Mouse (Mus musculus): Measurements from ENCODE around the gene Grm2.

The Grm2 gene

DNA sequence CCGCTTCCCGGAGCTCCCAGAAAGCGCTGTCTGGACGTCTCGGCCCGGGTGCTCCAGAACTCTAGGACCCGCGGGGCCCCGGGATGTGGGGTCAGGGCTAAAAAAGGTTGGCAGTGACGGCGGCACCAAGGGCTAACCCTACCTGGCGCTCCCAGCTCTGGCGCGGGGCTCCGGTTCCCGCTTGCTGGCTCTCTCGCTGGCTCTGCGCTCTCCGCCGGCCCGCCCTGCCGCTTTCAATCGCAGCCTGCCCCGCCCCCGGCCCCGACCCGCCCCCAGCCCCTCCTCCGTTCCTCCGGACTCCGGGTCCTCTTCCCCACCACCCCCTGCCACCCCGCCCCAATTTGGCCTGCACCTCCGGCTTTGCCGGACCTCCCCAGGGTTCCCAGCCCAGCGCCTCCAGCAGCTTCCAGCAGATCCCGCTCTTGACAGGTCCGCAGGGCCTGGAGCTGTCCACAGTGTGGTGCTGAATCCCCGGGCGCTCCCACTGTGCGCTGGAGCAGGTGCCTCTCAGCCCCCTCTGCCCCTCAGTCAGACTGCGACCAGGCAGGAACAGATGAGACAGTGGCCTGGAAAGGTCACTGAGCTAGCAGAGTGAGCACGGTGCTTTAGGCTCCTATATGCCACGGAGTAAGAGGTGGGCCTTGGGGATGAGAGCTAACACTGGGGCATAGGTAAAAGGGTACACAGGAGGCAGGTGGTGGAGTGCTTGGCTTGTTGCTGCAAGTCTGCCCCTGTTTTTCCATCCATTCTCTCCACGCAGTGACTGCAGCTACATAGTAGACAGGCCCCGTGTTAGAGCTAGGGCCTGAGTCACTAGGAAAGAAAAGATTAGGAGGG, at the start of gene Grm2:
Grm2 (minus strand) TSS at position 199 of the 837 bp plus-strand sequence.
- DNase-seq (ENCODE audit: low read depth), result peak; percentile 7

DNA sequence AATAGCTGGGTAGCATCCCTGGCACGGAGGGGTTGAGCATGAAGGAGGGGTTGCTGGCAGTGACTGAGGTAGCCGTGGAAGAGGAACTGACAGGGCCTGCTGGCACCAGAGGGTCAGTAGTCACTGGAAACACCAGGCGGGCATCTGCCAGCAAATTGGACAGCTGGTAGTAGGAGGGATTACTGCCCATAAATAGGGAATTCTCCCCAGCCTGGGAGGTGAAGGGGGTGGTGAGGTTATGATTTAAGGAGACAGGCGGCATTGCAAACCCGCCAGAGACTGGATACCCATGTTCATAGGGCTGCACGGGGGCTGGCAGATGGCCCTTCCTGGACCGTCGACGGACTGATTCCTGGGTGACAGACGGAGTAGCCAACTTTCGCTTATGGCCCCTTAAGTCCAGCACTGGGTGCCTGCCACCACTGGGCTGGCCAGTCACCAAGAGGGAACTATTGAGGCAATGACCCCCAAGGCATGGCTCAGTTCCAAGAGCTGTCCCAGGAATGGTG, 37.1 kb upstream of the Grm2 start:
- DNase-seq (ENCODE audit: low read depth), result no peak

DNA sequence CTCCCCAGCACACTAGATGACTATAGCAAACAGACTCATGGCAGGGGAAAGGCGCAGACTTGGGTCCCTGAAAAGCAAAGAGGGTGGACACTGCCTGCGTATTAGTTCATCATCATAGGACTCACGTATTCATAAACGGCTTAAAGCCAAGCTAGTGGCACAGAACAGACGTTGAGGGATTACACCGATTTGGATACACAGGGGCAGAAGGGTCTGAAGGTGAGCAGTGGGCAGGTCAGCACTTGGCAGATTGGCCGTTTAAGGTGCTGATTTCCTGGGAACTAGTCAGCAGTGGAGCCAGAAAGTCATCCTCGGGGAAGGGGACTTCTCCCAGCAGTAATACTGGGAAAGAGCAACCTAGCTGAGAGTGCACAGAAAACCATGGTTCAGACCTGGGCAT, 33.0 kb upstream of the Grm2 start:
- DNase-seq (ENCODE audit: low read depth), result no peak

DNA sequence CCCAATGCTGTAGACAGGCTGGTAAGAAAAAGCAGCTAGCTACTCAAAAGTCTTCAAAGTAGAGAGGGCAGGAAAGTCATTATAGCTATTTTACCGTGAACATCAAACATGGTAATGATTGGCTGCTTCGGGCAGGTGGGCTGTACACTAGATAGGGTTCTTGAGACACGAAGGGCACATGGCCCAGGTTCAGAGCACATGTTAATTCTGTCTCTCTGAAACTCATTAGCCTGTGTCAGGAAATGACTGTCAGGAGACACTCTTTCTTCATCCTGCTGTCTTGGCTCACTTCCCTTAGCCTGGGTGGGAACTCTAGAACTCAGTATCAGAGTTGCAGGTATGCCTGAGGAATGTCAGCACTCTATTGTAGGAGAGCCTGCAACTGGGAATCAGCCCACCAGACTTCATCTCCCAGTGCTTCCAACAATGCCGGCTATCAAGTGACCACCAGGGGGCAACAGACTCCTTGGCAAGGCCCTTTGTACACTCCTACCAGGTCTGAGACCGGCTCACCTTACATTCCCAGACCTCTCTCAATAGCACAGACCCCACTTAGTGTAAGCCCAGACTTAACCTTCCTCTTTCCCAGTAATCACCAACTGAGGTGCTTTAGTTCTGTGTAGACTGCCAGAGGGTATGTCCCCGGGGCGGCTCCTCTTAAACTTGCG, 31.2 kb upstream of the Grm2 start:
- no peak for DNase-seq (ENCODE audit: low read depth)

DNA sequence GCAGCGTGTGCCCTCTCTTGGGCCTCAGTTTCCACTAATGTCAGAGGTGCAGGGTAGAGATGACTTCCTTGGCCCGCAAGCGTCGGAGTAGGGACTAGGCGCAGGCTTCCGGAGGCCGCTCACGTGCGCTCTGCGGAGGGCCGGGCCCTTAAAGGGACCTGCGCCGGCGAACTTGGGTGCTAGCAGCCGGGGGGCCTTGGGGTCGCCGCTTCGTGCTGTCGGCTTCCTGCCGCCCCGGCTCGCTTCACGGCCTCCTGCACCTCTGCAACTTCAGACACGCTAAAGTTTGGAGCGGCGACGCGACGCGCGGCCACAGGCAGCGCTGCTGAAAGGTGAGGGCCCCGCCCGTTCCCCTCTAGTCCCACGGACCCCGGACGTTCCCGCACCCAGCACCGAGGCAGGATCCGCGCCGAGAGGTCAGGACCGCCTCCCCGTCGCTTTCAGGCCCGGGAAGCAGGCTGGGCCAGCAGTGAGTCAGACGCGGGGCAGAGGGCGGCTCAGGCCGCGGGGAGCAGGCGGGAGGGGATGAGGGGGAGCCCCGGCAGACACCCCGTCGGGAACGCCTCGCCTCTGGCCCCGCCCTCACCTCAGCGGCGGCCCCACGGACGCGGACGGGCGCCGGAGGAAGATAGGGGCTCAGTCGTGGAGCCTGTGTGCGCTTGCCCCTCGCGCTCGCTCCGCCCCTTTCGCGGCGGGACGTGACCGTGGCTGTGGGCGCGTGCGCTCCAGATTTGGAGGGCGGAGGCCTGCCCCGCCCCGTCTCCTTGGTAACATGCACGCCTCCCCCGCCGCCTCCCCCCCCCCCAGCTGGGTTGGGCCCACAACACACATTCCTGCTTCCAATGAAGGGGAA, 29.6 kb upstream of the Grm2 start, which contains the start of gene Tex264:
Tex264 (minus strand) TSS at position 679 of the 853 bp plus-strand sequence.
- peak; percentile 57 for DNase-seq (ENCODE audit: low read depth)

DNA sequence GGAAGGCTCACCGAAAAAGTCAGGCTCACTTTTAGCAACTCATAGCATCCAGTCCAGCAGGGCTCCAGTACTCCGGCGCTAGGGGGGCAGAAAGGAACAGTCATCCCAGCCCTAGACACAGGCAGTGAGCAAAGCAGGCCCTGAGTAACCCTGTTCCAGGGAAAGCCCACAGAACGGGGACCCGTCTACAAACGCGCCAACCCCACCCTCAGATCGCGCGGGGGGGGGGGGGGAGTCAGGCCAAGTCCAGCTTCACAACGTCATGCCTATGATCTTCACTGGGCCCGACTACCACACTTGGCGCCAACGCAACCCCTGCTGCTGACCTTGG, 29.0 kb upstream of the Grm2 start:
- no peak for DNase-seq (ENCODE audit: low read depth)

DNA sequence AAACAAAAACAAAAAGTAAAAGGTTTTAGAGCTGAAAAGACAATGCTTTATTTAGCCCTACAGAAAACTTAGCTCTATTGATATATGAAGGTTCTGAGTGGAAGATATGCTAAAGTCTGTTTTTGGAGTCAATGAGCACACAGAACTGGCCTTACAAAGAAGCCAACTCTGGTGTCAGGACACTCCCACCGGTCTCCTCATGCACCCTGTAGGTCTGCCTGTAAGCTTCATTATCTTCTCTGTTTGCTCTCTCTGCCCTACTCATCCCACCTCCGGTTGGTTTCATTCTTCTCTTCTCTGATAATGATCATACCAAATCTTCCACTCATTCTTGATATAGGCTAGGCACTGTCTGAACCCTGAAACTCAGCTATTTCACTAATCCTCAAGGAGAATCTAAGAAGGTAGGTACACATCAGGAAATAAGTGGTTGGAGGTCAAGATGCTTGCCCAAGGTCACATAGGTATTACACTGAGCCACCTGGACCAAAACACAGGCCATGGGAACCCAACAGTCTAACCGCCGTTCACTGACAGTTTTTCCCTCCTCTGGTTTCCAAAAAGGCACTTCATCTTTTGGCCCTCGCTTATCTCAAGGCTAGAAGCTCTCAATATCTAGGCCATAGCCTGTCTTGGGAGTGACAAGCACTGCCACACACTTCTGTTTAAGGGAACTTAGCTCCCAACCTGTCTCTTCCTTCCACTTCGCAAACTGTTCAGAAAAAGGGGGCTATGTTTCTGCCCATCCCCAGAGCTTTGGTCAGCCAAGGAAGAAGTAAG, 28.4 kb upstream of the Grm2 start:
- DNase-seq (ENCODE audit: low read depth), result no peak

DNA sequence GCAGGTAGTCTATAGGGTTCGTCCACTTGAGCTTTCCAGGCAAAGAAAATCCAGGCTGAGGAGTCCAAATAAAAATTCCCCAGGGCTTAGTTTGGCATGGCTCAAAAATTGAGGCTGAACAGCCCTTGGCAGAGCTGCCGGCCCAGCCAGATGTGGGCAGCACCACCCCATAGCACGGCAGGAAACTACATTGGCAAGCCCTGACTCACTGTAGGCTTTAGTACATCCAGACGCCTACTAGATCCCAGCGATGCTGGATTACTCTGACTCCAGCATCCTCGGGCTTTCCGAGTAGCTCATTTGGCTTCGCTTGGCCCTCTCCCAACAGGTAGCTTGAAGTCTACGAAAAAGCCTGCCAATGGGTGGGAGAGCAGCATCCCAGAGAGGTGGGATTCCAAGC, 25.1 kb upstream of the Grm2 start:
- DNase-seq (ENCODE audit: low read depth), result peak; percentile 45

DNA sequence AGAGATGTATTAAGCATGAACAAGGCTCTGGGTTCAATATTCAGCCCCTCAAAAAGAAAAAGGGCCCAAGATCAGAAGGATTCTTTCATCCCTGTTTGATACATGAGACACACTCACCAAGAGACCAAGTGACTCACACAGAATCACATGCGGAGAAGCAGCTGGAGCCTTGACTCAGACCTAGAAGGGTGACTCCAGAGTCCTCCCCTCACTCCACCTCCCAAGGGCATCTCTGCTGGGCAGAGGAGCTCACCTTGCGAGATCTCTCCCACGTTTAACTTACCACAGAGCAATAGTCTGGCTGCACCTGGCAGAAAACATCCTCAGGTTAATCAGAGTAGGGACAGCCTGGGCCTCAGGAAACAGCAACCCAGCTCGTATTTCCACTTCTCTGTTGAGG, 22.4 kb upstream of the Grm2 start:
- DNase-seq (ENCODE audit: low read depth), result no peak

DNA sequence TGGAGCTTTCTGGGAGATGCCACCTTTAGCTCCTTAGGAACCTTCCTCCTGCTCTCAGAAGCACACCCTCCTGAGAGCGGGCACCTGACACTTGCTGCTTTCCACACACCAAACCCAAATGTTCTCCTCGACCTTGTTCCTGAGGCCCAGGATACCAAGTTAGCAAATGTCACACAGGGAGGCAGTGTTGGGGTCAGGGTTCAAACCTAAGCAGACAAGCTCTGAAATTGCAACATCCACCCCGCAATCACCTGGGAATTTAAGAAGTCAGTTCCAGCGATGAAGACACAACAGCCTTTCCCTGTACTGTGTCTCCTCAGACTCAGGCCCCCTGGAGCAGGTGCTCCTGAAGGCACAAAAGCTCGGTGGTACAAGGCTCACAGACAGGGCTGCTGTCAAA, 21.8 kb upstream of the Grm2 start:
- DNase-seq (ENCODE audit: low read depth), result no peak

DNA sequence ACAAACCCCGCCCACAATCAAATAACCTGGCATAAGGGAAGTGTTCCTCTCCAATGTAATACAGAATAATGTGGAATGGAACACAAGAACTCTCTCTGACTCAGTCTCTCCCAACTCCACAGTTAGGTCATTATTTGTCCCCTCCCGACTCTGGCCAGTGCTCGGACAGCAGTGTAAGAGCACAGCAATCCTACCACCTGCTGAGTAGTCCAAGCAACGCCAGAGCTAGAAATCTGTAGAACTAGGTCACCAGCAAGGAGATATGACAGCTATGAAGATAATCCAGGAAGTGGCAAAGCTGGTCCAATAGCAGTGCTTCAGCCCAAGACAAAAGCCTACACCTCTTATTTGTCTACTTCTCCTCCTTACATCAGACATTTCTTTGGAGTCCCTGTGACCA, 20.7 kb upstream of the Grm2 start:
- no peak for DNase-seq (ENCODE audit: low read depth)

DNA sequence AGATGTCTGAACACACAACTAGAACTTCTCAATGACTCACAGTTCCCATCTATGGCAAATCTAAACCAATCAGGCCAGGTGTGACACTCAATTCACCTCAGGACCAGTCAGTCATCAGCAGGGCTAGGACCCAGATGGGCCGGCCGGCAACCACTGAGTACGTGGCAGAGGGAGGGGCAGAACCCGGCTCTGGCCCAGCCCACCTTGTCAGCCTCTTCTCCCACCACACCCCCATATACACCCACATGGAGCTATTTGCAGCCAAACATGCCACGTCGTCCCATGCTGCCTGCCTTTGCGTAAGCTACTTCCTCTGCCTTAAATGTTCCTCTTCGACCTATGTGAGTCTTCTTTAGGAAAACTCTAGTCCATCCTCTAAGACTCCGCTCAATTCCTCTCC, 20.1 kb upstream of the Grm2 start:
- no peak for DNase-seq (ENCODE audit: low read depth)

DNA sequence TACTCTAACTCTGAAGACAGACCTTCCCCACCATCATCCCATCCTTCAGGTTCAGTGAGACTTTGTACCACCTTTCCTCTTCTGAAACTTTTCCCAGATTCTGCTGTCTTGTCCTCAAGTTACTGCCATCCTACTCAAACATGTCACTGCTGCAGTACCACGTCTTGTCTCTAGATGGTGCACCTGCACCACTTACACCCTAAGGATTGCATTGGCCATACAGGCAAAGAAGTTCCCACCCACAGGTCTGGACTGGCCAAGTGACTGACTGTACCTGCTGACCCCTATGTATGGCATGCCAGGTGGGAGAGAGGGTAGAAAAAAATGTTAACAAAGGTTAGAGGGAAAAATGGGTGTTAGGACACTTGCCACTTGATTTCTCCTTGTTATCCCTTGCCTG, 19.6 kb upstream of the Grm2 start:
- peak; percentile 74 for DNase-seq (ENCODE audit: low read depth)

DNA sequence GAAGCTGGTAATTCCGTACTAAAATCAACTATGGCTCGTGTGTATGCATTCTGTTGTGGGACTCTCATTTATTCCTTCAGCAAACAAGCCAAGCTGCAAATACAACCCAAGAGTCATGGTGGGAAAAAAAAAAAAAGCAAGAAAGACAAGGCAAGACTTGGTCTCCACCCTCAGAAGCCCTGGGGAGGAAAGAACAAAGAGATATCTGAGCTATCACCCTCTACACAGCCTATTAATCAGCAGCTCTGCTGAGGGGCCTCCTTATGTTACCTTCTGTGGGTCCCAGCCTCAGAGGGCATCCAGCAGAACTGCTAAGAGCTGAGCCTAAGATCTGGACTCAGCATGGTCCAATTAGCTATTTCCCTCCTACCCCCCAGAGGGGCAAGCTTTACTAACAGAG, 18.0 kb upstream of the Grm2 start:
- no peak for DNase-seq (ENCODE audit: low read depth)

DNA sequence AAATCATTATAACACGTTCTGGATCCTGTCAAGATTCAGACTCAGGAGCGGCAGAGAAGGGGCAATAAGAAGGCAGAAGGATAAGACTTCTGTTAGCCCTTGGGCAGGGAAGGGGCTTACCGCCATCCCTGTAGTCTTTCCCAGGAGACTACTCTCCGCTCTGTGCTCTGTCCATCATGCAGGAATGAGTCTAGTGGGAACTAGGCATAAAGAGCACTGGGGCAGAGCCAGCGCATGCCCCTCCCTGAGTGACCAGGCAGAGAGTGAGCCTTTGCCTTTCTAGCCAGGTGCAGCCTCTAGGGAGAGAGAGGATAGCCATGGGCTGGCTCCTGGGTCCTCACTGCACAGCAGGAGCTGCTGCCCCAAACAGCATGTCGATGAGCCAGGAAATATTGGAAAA, 9.0 kb upstream of the Grm2 start:
- no peak for DNase-seq (ENCODE audit: low read depth)

DNA sequence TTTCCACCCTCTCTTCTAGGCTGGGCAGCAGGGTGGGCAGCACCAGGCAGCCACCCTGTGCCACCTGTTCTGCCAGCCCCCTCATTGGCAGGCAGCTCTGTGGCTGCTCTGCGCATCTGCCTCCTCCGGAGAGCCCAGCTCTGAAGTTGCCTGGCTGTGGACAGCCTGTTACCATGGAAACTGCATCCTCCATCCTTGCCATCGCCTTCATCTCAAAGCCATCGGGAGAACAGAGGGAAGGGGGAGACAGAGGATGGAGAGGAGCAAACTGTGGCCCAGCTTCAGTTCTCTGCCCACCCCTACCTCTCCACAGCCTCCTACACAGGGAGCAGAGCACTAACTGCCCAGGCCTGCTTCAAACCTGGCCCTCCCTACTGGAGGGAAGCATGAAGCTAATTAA, 8.6 kb upstream of the Grm2 start:
- no peak for DNase-seq (ENCODE audit: low read depth)

DNA sequence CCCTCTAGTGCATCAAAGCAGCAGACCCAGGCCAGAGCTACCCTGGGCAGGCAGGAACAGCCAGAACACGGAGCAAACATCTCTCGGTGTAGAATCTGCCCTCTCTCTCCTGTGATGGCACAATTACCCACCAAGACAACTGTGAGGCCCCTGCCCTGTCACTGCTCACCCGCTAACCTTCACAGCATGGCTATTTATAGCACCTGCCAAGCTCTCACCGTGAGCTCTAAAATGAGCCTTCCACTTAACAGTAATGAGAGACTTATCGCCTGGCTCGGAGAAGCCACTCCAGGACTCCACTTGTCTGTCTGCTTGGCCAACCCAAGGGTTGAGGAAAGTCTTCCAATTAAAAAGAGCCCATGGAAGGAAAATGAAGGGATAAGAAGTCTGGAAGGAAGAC, 7.3 kb upstream of the Grm2 start:
- DNase-seq (ENCODE audit: low read depth), result no peak

DNA sequence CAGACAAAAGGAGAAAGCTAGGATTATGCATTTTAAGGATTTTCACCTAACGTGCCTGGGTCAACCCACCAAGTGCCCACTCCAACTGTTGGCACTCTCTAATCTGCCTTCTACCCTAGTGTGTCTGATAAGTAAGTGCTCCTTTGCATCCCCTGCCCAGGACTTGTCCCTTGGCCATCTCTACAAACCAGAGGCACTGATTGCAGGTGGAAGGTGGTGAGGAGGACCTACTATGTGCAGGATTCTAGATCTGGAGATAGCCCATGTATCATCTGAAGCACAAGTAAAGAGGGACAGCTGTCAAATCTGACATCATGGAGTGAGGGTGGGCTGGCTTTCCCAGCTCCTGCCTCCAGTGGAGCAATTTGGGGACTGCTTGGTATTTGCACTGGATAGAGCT, 4.1 kb upstream of the Grm2 start:
- no peak for DNase-seq (ENCODE audit: low read depth)

DNA sequence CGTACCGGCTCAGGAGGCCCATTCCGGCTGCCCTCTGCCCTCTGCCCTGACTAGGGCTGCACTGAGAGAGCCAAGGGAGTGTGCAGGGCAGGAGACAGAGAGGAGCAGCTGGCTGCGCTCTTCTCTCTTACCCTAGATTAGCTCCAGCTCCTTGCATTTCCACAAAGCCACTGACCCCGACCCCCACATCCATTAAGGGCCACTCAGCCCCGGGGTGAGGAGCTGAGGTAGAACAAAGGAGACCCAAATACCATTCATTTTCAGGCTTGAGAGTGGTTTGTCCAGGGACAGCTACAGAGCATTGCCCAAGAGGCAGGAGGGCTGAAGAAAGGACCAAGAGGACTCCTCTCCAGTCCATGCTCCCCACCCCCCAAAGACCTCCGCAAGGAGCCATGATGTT, 3.6 kb upstream of the Grm2 start:
- DNase-seq (ENCODE audit: low read depth), result no peak

DNA sequence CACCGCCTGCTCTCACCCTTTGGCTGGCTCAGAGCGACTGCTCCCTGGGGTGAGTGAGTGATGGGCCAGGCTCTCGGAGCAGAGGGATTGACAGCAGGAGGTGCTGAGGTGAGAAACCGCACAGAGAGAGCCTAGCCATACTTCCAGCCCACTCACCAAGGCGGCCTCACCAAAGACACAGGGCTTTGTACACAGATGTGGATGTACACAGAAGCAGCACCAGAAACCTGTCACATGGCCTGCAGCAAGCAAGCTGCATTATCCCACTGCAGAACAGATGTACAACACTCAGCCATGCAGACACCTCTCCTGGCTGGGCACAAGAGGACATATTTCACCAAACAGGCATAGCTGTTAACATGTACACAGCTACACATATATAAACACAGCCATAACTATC, 1.7 kb upstream of the Grm2 start:
- DNase-seq (ENCODE audit: low read depth), result no peak

DNA sequence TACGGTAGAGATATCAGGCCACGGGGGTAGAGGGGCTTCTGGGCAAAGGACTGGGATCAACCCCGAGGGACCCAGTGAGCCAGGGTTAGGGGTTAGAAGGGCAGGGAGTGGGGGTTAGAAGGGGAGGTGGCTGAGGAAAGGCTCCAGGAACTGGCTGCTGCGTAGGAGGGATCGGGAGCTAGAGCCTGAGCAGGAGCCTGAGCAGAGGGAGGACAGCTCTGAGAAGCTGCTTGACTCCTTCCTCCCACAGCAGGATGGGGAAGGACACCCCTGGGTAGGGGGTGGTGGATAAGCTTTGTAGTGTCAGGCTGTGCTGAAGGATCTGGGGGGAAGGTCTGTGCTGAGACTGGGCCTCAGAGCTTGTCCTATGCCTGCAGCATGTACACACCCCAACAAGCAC, 938 bp upstream of the Grm2 start:
- DNase-seq (ENCODE audit: low read depth), result no peak

DNA sequence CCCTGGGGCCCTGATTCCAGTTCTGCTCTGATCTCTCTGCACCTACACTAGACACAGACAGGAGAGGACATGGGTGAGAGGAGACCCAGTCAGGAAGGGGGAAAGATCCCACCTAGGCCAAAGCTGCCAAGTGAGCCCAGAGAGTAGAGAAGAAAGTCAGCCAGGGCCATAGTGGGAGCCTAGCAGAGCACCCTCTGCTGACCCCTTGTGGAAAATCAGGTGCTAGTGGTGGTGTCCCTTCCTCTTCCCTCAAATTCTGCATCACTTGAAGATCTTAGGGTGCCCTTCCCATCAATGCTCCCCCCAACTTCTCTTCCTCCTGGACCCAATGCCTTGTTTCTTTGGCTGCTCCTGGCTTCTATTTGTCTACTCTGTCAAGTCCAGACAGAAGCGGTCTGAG, 3.2 kb downstream of the Grm2 start:
- DNase-seq (ENCODE audit: low read depth), result no peak
